Mouse (Mus musculus): ENCODE measurements around the gene Tmem82. TPM values are rescaled to one million over a fixed set of nuclear protein-coding genes. Genes with fewer than 3 reads are reported as not detected.

Tmem82 gene
- polyA plus RNA-seq, 1 experiment from 2014 or later: 8.4 TPM

- ATAC-seq (replicated peaks; ENCODE audit: low FRiP score, low TSS enrichment, low read depth) (no peak), DNase-seq (ENCODE audit: low spot score) (no peak)
- Histone ChIP-seq H3K27me3 (replicated peaks; ENCODE audit: control insufficient read depth, insufficient read depth, low read length) (no peaks in the 10 kb centered on the region), H3K36me3 (ENCODE audit: control insufficient read depth, insufficient read depth, low read length) (peaks cover 17% of the 10 kb centered on the region), H3K4me1 (replicated peaks; ENCODE audit: control insufficient read depth, insufficient read depth, low read length) (peaks cover 6% of the 10 kb centered on the region; the same call in 1 of the 2 replicates), H3K9ac (ENCODE audit: low read length) (no peak overlapping the region), H3K4me3 (ENCODE audit: low read depth, low read length) (no peak overlapping the region), H3K4me2 (ENCODE audit: low read length) (no peak overlapping the region), H3K27ac (ENCODE audit: low read depth) (no peak overlapping the region), H3K9me3 (ENCODE audit: control insufficient read depth, low read length) (no peaks in the 10 kb centered on the region)
- 91% methylated on average over 8 of the region's 8 CpGs for WGBS
Observed at GRCm38 (mm10) chr4:141645988-141646387, 27.6 kb upstream of the Tmem82 start.

DNA sequence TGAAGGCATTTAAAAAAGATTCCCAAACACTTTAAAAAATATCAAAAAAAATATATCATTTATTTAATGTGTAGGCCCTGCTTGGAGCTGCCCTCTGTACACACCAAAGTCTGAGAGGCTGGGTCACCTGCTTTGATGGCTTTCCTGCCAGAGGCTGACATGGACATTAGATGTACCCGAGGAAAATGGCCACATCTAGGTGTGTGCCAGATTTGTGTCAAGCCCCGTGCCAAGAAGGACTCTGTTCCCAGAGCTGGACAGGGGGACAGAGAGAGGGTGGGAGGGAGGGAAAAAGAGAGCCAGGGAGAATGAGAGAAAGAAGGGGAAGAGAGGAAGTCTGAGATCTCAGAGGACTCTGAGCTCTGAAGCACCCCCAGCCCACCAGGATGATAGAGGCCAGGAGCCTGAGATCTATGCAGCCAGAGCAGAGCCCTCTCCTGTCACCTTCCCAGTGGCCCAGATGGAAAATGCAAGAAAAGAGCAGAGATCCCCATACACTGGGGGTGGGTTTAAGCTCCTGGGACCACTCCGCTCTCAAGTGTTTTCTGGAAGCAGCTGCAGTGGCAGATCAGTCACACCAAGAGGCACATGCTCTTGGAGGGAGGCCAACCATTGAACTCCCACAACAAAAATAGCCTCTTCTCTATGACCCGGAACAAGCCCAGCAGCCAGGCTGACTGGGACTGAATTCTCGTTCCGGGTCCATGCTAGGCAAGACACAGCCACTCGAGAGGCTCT lies 24.9 kb upstream of the Tmem82 start:
- no peak overlapping the region for H3K4me3 ChIP-seq (ENCODE audit: low read depth, low read length)
- H3K9me3 ChIP-seq (ENCODE audit: control insufficient read depth, low read length): no peaks in the 10 kb centered on the region
- H3K4me2 ChIP-seq (ENCODE audit: low read length): no peak overlapping the region
- no peaks in the 10 kb centered on the region for H3K27me3 ChIP-seq (replicated peaks; ENCODE audit: control insufficient read depth, insufficient read depth, low read length)
- H3K9ac ChIP-seq (ENCODE audit: low read length): no peak overlapping the region
- peaks cover 6% of the 10 kb centered on the region; the same call in 1 of the 2 replicates for H3K4me1 ChIP-seq (replicated peaks; ENCODE audit: control insufficient read depth, insufficient read depth, low read length)
- 60% methylated on average over 7 of the region's 7 CpGs for WGBS
- peak overlapping the region; percentile 24; the same call in 1 of the 2 replicates for H3K27ac ChIP-seq (ENCODE audit: low read depth)
- H3K36me3 ChIP-seq (ENCODE audit: control insufficient read depth, insufficient read depth, low read length): peaks cover 30% of the 10 kb centered on the region
- peak; percentile 57 for DNase-seq (ENCODE audit: low spot score)
- ATAC-seq (replicated peaks; ENCODE audit: low FRiP score, low TSS enrichment, low read depth): peak; percentile 46; the same call in 1 of the 2 replicates

- Histone ChIP-seq H3K4me1 (replicated peaks; ENCODE audit: control insufficient read depth, insufficient read depth, low read length) (peaks cover 6% of the 10 kb centered on the region; the same call in 1 of the 2 replicates), H3K36me3 (ENCODE audit: control insufficient read depth, insufficient read depth, low read length) (peaks cover 41% of the 10 kb centered on the region), H3K4me3 (ENCODE audit: low read depth, low read length) (no peak overlapping the region), H3K27ac (ENCODE audit: low read depth) (no peak overlapping the region), H3K4me2 (ENCODE audit: low read length) (no peak overlapping the region), H3K9ac (ENCODE audit: low read length) (no peak overlapping the region), H3K27me3 (replicated peaks; ENCODE audit: control insufficient read depth, insufficient read depth, low read length) (no peaks in the 10 kb centered on the region), H3K9me3 (ENCODE audit: control insufficient read depth, low read length) (no peaks in the 10 kb centered on the region)
- DNase-seq (ENCODE audit: low spot score) (no peak), ATAC-seq (replicated peaks; ENCODE audit: low FRiP score, low TSS enrichment, low read depth) (0 out of 2 replicates have a peak, but pooled peaks have one; percentile 21)
- WGBS: 88% methylated on average over 25 of the region's 25 CpGs
Observed at GRCm38 (mm10) chr4:141641961-141642811, 23.8 kb upstream of the Tmem82 start.

DNA sequence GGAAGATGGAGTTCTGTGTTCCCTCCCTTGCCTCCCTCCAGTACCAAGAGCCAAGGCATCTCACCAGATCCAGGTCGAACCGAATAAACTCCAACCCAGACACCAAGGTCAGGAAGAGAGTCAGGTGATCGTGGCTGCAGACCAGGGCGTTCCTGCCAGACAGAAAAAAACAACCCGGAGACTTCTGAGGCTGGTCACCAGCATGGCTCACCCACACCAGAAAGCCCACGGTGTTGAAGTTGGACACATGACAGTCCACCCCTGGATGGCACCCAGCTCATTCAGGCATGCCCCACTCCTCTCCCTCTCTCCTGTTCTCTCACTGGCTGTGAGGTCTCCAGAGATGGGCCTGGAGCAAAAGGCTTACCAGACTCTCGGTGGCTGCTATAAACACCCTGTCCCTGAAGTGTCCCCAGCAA lies 22.9 kb upstream of the Tmem82 start:
- Histone ChIP-seq H3K4me1 (replicated peaks; ENCODE audit: control insufficient read depth, insufficient read depth, low read length) (peaks cover 6% of the 10 kb centered on the region; the same call in 1 of the 2 replicates), H3K4me2 (ENCODE audit: low read length) (no peak overlapping the region), H3K9ac (ENCODE audit: low read length) (no peak overlapping the region), H3K9me3 (ENCODE audit: control insufficient read depth, low read length) (no peaks in the 10 kb centered on the region), H3K27ac (ENCODE audit: low read depth) (no peak overlapping the region), H3K4me3 (ENCODE audit: low read depth, low read length) (no peak overlapping the region), H3K36me3 (ENCODE audit: control insufficient read depth, insufficient read depth, low read length) (peaks cover 49% of the 10 kb centered on the region), H3K27me3 (replicated peaks; ENCODE audit: control insufficient read depth, insufficient read depth, low read length) (no peaks in the 10 kb centered on the region)
- ATAC-seq (replicated peaks; ENCODE audit: low FRiP score, low TSS enrichment, low read depth) (no peak), DNase-seq (ENCODE audit: low spot score) (no peak)
- WGBS: 79% methylated on average over 7 of the region's 7 CpGs

DNA sequence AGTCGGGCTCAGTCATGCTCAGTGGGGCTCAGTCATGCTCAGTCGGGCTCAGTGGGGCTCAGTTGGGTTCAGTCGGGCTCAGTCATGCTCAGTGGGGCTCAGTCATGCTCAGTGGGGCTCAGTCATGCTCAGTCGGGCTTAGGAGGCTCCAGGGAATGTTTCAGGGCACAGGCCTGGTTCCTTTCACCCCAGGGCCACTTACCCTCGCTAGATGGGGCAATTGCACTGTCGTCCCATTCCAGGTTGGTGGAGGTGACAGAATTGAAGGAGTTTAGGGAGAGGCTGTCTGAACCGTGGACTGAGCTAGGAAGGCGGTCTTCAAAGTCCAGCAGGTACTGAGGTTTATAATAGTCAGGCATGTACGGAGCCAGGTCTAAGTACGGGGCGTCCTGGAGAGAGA lies 21.0 kb upstream of the Tmem82 start:
- H3K27me3 ChIP-seq (replicated peaks; ENCODE audit: control insufficient read depth, insufficient read depth, low read length): no peaks in the 10 kb centered on the region
- peaks cover 62% of the 10 kb centered on the region for H3K36me3 ChIP-seq (ENCODE audit: control insufficient read depth, insufficient read depth, low read length)
- no peaks in the 10 kb centered on the region for H3K9me3 ChIP-seq (ENCODE audit: control insufficient read depth, low read length)
- peaks cover 6% of the 10 kb centered on the region; the same call in 1 of the 2 replicates for H3K4me1 ChIP-seq (replicated peaks; ENCODE audit: control insufficient read depth, insufficient read depth, low read length)
- WGBS: 78% methylated on average over 11 of the region's 11 CpGs
- H3K4me3 ChIP-seq (ENCODE audit: low read depth, low read length): no peak overlapping the region
- DNase-seq (ENCODE audit: low spot score) (no peak), ATAC-seq (replicated peaks; ENCODE audit: low FRiP score, low TSS enrichment, low read depth) (no peak)
- H3K4me2 ChIP-seq (ENCODE audit: low read length): no peak overlapping the region
- H3K27ac ChIP-seq (ENCODE audit: low read depth): no peak overlapping the region
- H3K9ac ChIP-seq (ENCODE audit: low read length): no peak overlapping the region

DNA sequence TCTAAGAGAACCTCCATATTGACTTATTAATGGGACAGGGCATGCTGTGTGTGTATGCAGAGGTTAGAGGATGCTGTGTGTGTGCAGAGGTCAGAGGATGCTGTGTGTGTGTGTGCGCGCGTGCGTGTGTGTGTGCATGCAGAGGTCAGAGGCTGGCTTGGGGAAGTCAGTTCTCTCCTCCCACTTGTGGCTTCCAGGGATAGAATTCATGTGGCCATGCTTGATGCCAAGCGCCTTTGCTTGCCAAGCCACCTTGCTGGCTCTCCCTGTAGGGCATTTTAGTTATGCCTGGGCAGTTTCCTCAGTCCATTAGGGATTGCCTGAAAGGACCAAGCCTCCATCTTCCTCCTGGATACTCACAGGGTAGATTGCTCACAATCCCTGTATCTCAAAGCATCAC lies 18.3 kb upstream of the Tmem82 start:
- ATAC-seq (replicated peaks; ENCODE audit: low FRiP score, low TSS enrichment, low read depth) (no peak), DNase-seq (ENCODE audit: low spot score) (no peak)
- Histone ChIP-seq H3K9ac (ENCODE audit: low read length) (no peak overlapping the region), H3K4me1 (replicated peaks; ENCODE audit: control insufficient read depth, insufficient read depth, low read length) (no peaks in the 10 kb centered on the region), H3K9me3 (ENCODE audit: control insufficient read depth, low read length) (no peaks in the 10 kb centered on the region), H3K4me3 (ENCODE audit: low read depth, low read length) (no peak overlapping the region), H3K4me2 (ENCODE audit: low read length) (no peak overlapping the region), H3K36me3 (ENCODE audit: control insufficient read depth, insufficient read depth, low read length) (peaks cover 76% of the 10 kb centered on the region), H3K27ac (ENCODE audit: low read depth) (no peak overlapping the region), H3K27me3 (replicated peaks; ENCODE audit: control insufficient read depth, insufficient read depth, low read length) (no peaks in the 10 kb centered on the region)
- 93% methylated on average over 5 of the region's 5 CpGs for WGBS

GRCm38 (mm10) chr4:141635991-141636390 lies 17.6 kb upstream of the Tmem82 start:
- H3K27me3 ChIP-seq (replicated peaks; ENCODE audit: control insufficient read depth, insufficient read depth, low read length): no peaks in the 10 kb centered on the region
- no peak overlapping the region for H3K4me3 ChIP-seq (ENCODE audit: low read depth, low read length)
- H3K36me3 ChIP-seq (ENCODE audit: control insufficient read depth, insufficient read depth, low read length): peaks cover 76% of the 10 kb centered on the region
- no peaks in the 10 kb centered on the region for H3K4me1 ChIP-seq (replicated peaks; ENCODE audit: control insufficient read depth, insufficient read depth, low read length)
- 71% methylated on average over 9 of the region's 9 CpGs for WGBS
- DNase-seq (ENCODE audit: low spot score) (no peak), ATAC-seq (replicated peaks; ENCODE audit: low FRiP score, low TSS enrichment, low read depth) (no peak)
- no peaks in the 10 kb centered on the region for H3K9me3 ChIP-seq (ENCODE audit: control insufficient read depth, low read length)
- H3K9ac ChIP-seq (ENCODE audit: low read length): no peak overlapping the region
- H3K27ac ChIP-seq (ENCODE audit: low read depth): no peak overlapping the region
- no peak overlapping the region for H3K4me2 ChIP-seq (ENCODE audit: low read length)

GRCm38 (mm10) chr4:141632111-141632873 lies 13.9 kb upstream of the Tmem82 start:
- Histone ChIP-seq H3K9me3 (ENCODE audit: control insufficient read depth, low read length) (no peaks in the 10 kb centered on the region), H3K9ac (ENCODE audit: low read length) (no peak overlapping the region), H3K4me3 (ENCODE audit: low read depth, low read length) (no peak overlapping the region)

More at GRCm38 (mm10) chr4:141632111-141632873, 13.9 kb upstream of the Tmem82 start:
- Histone ChIP-seq H3K27ac (ENCODE audit: low read depth) (no peak overlapping the region), H3K27me3 (replicated peaks; ENCODE audit: control insufficient read depth, insufficient read depth, low read length) (no peaks in the 10 kb centered on the region), H3K4me2 (ENCODE audit: low read length) (no peak overlapping the region), H3K4me1 (replicated peaks; ENCODE audit: control insufficient read depth, insufficient read depth, low read length) (no peaks in the 10 kb centered on the region), H3K36me3 (ENCODE audit: control insufficient read depth, insufficient read depth, low read length) (peaks cover 88% of the 10 kb centered on the region)
- ATAC-seq (replicated peaks; ENCODE audit: low FRiP score, low TSS enrichment, low read depth) (no peak), DNase-seq (ENCODE audit: low spot score) (no peak)
- 90% methylated on average over 21 of the region's 21 CpGs for WGBS
